Comparison of ENCODE assay signal across 14 mouse cellular contexts in genomic region chr9:78532341-78532819, GRCm38 (mm10). TPM values are rescaled to one million over a fixed set of nuclear protein-coding genes. Genes with fewer than 3 reads are reported as not detected.
DNase-seq lines count a peak whose midpoint lies in the region; ATAC-seq and TF ChIP-seq lines count a peak whose summit lies in the region.
"Had no signal": no experiment of that assay in that cellular context is flagged by ENCODE, and none has a peak within 500 bp of the region (broad histone marks: within the 10 kb centered on the region; RNA-seq: fewer than 3 reads in every experiment).

No protein-coding gene starts in this region.

- no peak overlapping the region for H3K9ac ChIP-seq in heart, embryonic 12.5 days
- H3K9ac ChIP-seq in intestine, postnatal 0 days (ENCODE audit: low read depth, low read length) = no peak overlapping the region; the same call in 1 of the 2 replicates
- no peak overlapping the region for H3K9ac ChIP-seq in liver, embryonic 13.5 days
- H3K9ac ChIP-seq: midbrain, embryonic 12.5 days had no signal

- no peak for DNase-seq in heart, postnatal 10 days
- no peak for DNase-seq in liver, embryonic 13.5 days
- no peak for DNase-seq in adipocyte (ENCODE audit: low spot score)
- no peak for DNase-seq in urinary bladder, postnatal 36 days (ENCODE audit: low spot score in 2 of 2)
- DNase-seq in hindbrain, embryonic 10.5 days (ENCODE audit: low spot score) = no peak
- DNase-seq: cerebellum, postnatal 14 days; spleen, adult 18-20 months; thymus, postnatal 14 days had no signal

- ATAC-seq in heart, embryonic 12.5 days (ENCODE audit: insufficient number of reproducible peaks, low FRiP score) = no peak
- peak; percentile 71 for ATAC-seq in intestine, postnatal 0 days
- peak; percentile 42 for ATAC-seq in liver, embryonic 13.5 days (ENCODE audit: low read depth)
- 0 out of 2 replicates have a peak, but pooled peaks have one; percentile 9 for ATAC-seq in monocyte, adult 5-6 weeks (replicated peaks; ENCODE audit: insufficient number of reproducible peaks, low FRiP score, low TSS enrichment, poor library complexity, severe bottlenecking)

- H3K27me3 ChIP-seq in heart, embryonic 12.5 days (replicated peaks) = no peaks in the 10 kb centered on the region
- H3K27me3 ChIP-seq in intestine, postnatal 0 days (replicated peaks; ENCODE audit: control insufficient read depth, insufficient read depth, low read length) = no peaks in the 10 kb centered on the region
- H3K27me3 ChIP-seq in liver, embryonic 13.5 days = no peaks in the 10 kb centered on the region
- H3K27me3 ChIP-seq in hindbrain, embryonic 10.5 days (ENCODE audit: insufficient read depth, poor library complexity, severe bottlenecking) = no peaks in the 10 kb centered on the region
- H3K27me3 ChIP-seq: midbrain, embryonic 12.5 days had no signal

- no peak overlapping the region for H3K4me3 ChIP-seq in heart, embryonic 12.5 days
- H3K4me3 ChIP-seq in intestine, postnatal 0 days (ENCODE audit: low read depth, low read length) = no peak overlapping the region
- H3K4me3 ChIP-seq in liver, embryonic 13.5 days (replicated peaks) = no peak overlapping the region
- H3K4me3 ChIP-seq in hindbrain, embryonic 10.5 days = no peak overlapping the region
- H3K4me3 ChIP-seq: erythroblast, embryonic 14.5 days; midbrain, embryonic 12.5 days had no signal

- 57% methylated on average over 9 of the region's 9 CpGs for WGBS in heart, embryonic 12.5 days
- 29% methylated on average over 9 of the region's 9 CpGs for WGBS in intestine, postnatal 0 days
- WGBS in liver, embryonic 13.5 days (ENCODE audit: insufficient replicate concordance) = 64% methylated on average over 9 of the region's 9 CpGs
- WGBS in hindbrain, embryonic 10.5 days = 80% methylated on average over 9 of the region's 9 CpGs

- H3K36me3 ChIP-seq in heart, embryonic 12.5 days = no peaks in the 10 kb centered on the region
- peaks cover 6% of the 10 kb centered on the region for H3K36me3 ChIP-seq in intestine, postnatal 0 days (ENCODE audit: control insufficient read depth, insufficient read depth)
- H3K36me3 ChIP-seq in liver, embryonic 13.5 days = no peaks in the 10 kb centered on the region
- H3K36me3 ChIP-seq in hindbrain, embryonic 10.5 days = no peaks in the 10 kb centered on the region; the same call in 1 of the 2 replicates
- H3K36me3 ChIP-seq: midbrain, embryonic 12.5 days had no signal

- 0 out of 2 replicates have a peak overlapping the region, but pooled peaks have one; percentile 25 for H3K27ac ChIP-seq in heart, embryonic 12.5 days (ENCODE audit: poor library complexity, severe bottlenecking)
- peak overlapping the region; percentile 89 for H3K27ac ChIP-seq in intestine, postnatal 0 days (ENCODE audit: low read depth, low read length)
- H3K27ac ChIP-seq in liver, embryonic 13.5 days = peak overlapping the region; percentile 79
- H3K27ac ChIP-seq in hindbrain, embryonic 10.5 days = no peak overlapping the region
- H3K27ac ChIP-seq: midbrain, embryonic 12.5 days had no signal

- H3K4me2 ChIP-seq in heart, embryonic 12.5 days = no peak overlapping the region
- H3K4me2 ChIP-seq in intestine, postnatal 0 days (replicated peaks; ENCODE audit: low read depth) = peak overlapping the region; percentile 50
- H3K4me2 ChIP-seq in liver, embryonic 13.5 days = no peak overlapping the region; the same call in 1 of the 2 replicates
- H3K4me2 ChIP-seq: midbrain, embryonic 12.5 days had no signal

- H3K9me3 ChIP-seq in heart, embryonic 12.5 days (replicated peaks) = no peaks in the 10 kb centered on the region
- H3K9me3 ChIP-seq in intestine, postnatal 0 days (ENCODE audit: control insufficient read depth) = no peaks in the 10 kb centered on the region
- H3K9me3 ChIP-seq in liver, embryonic 13.5 days (replicated peaks) = no peaks in the 10 kb centered on the region
- no peaks in the 10 kb centered on the region for H3K9me3 ChIP-seq in hindbrain, embryonic 10.5 days
- H3K9me3 ChIP-seq: G1E; midbrain, embryonic 12.5 days had no signal

- intact Hi-C loops in heart, postnatal 10 days (cut with DNase I) = no loop called here

- TF ChIP-seq CTCF in intestine, postnatal 0 days (IDR thresholded peaks at IDR 0.05; ENCODE audit: low read depth) = no peak

- H3K4me1 ChIP-seq in heart, embryonic 12.5 days (replicated peaks) = peaks cover 22% of the 10 kb centered on the region
- H3K4me1 ChIP-seq in intestine, postnatal 0 days (replicated peaks; ENCODE audit: control insufficient read depth, insufficient read depth, low read length) = peaks cover 5% of the 10 kb centered on the region; the same call in 1 of the 2 replicates
- H3K4me1 ChIP-seq in liver, embryonic 13.5 days (replicated peaks) = peaks cover 12% of the 10 kb centered on the region
- H3K4me1 ChIP-seq in hindbrain, embryonic 10.5 days (replicated peaks) = peaks cover 12% of the 10 kb centered on the region

RNA-seq across cellular contexts. Expression of gene Eef1a1, which starts 43.4 kb away (rescaled TPM):
- 2,772 and 2,882 TPM in 2 replicates for polyA plus RNA-seq in heart, embryonic 12.5 days (2016; fragmentation: Nextera tagmentation; extraction: Ambion mirVana)
- 1,000 to 10,000 TPM; 3,592 to 3,750 TPM for total RNA-seq in heart, postnatal 10 days (2021)
- polyA plus RNA-seq in intestine, postnatal 0 days (2015; fragmentation: Nextera tagmentation; extraction: Ambion mirVana) = 1,954 and 2,041 TPM in 2 replicates
- polyA plus RNA-seq in liver, embryonic 13.5 days (2015; fragmentation: Nextera tagmentation; extraction: Ambion mirVana) = 2,607 and 2,711 TPM in 2 replicates
- total RNA-seq in monocyte, adult 5-6 weeks (2017) = 6,370 to 7,055 TPM (median 6,774 TPM) in 3 replicates
- polyA plus RNA-seq in hindbrain, embryonic 10.5 days (2016; fragmentation: Nextera tagmentation; extraction: Ambion mirVana) = 3,168 and 3,706 TPM in 2 replicates

RNA-seq across cellular contexts. Expression of gene Slc17a5, which starts 55.5 kb away (rescaled TPM):
- 8.2 and 8.5 TPM in 2 replicates for polyA plus RNA-seq in heart, embryonic 12.5 days (2016; fragmentation: Nextera tagmentation; extraction: Ambion mirVana)
- total RNA-seq in heart, postnatal 10 days (2021) = 1 to 10 TPM; 7.6 to 7.7 TPM
- 250 and 313 TPM in 2 replicates for polyA plus RNA-seq in intestine, postnatal 0 days (2015; fragmentation: Nextera tagmentation; extraction: Ambion mirVana)
- 4.5 and 5.6 TPM in 2 replicates for polyA plus RNA-seq in liver, embryonic 13.5 days (2015; fragmentation: Nextera tagmentation; extraction: Ambion mirVana)
- 9.0 to 13.2 TPM (median 9.8 TPM) in 3 replicates for total RNA-seq in monocyte, adult 5-6 weeks (2017)
- polyA plus RNA-seq in hindbrain, embryonic 10.5 days (2016; fragmentation: Nextera tagmentation; extraction: Ambion mirVana) = 10.0 and 10.4 TPM in 2 replicates

Comparison
In these comparisons a context has a peak if more than half of its experiments do, and no peak if none do; other contexts are left out.
1. RNA of gene Slc17a5, which starts 55.5 kb away (polyA plus RNA-seq): 250 to 313 TPM in intestine, postnatal 0 days; 10.0 to 10.4 TPM in hindbrain, embryonic 10.5 days, 8.2 to 8.5 TPM in heart, embryonic 12.5 days and 4.5 to 5.6 TPM in liver, embryonic 13.5 days; every median in the first group is over 10 times any median in the second.